Mouse (Mus musculus) erythroblast, embryonic 14.5 days (primary cell): ENCODE results near the gene Srp54b. TPM values are rescaled to one million over a fixed set of nuclear protein-coding genes. Genes with fewer than 3 reads are reported as not detected.
A peak's percentile ranks its signal among the peaks of the same experiment; 100 is the strongest.
"Not testable (repeated sequence)": the region's sequence is repeated elsewhere in the genome, so short reads cannot be mapped to it uniquely, and the experiment has no call there.

ENCODE experiments used
- H3K27me3 ChIP-seq: 2 replicates; pipeline ENCODE4 v1.6.1; 2012; ENCODE audit warnings: inconsistent platforms; ENCODE audit not compliant: control insufficient read depth
- H3K36me3 ChIP-seq: 2 replicates; pipeline ENCODE4 v1.6.1; 2012; ENCODE audit warnings: mild to moderate bottlenecking, inconsistent platforms; ENCODE audit not compliant: control insufficient read depth
- H3K4me1 ChIP-seq: 2 replicates; pipeline ENCODE4 v1.6.1; 2012; ENCODE audit warnings: inconsistent platforms; ENCODE audit not compliant: control insufficient read depth
- H3K4me3 ChIP-seq: replicated peaks from 2 replicates; pipeline ENCODE3; 2012; ENCODE audit warnings: moderate library complexity, mild to moderate bottlenecking, inconsistent platforms
- H3K9me3 ChIP-seq: 2 replicates; pipeline ENCODE4 v1.6.1; 2012; ENCODE audit warnings: low read length, inconsistent platforms, mixed read lengths; ENCODE audit not compliant: control insufficient read depth
- polyA plus RNA-seq: library from polyadenylated mRNA; stranded (reverse); fragments of >175 nt; gene quantifications from 2 replicates; pipeline ENCODE4 v1.2.3, GENCODE M21; 2012

Gene Srp54b
- 2.5 and 3.1 TPM in 2 replicates for polyA plus RNA-seq

- not testable (repeated sequence) for H3K36me3 ChIP-seq, H3K9me3 ChIP-seq, H3K4me1 ChIP-seq, H3K4me3 ChIP-seq, H3K27me3 ChIP-seq
Measured at GRCm38 (mm10) chr12:55154559-55155448, at the start of gene Srp54b. TSS of gene Srp54b (plus strand) at chr12:55155104.

GRCm38 (mm10) chr12:55112616-55113015 is 42.3 kb upstream of the Srp54b start:
- H3K9me3 ChIP-seq, H3K27me3 ChIP-seq, H3K36me3 ChIP-seq, H3K4me3 ChIP-seq, H3K4me1 ChIP-seq: not testable (repeated sequence)

GRCm38 (mm10) chr12:55124242-55124641 is 30.7 kb upstream of the Srp54b start, which contains the start of gene Fam177a:
TSS of gene Fam177a (plus strand) at chr12:55124469.
- not testable (repeated sequence) for H3K9me3 ChIP-seq, H3K36me3 ChIP-seq, H3K4me3 ChIP-seq, H3K4me1 ChIP-seq, H3K27me3 ChIP-seq

- H3K4me1 ChIP-seq: not testable (repeated sequence)
Measured at GRCm38 (mm10) chr12:55124731-55125130, 30.2 kb upstream of the Srp54b start.

GRCm38 (mm10) chr12:55135540-55135939 is 19.4 kb upstream of the Srp54b start:
- not testable (repeated sequence) for H3K9me3 ChIP-seq, H3K27me3 ChIP-seq, H3K4me3 ChIP-seq, H3K36me3 ChIP-seq, H3K4me1 ChIP-seq

More at GRCm38 (mm10) chr12:55124731-55125130, 30.2 kb upstream of the Srp54b start:
- not testable (repeated sequence) for H3K36me3 ChIP-seq, H3K4me3 ChIP-seq, H3K27me3 ChIP-seq, H3K9me3 ChIP-seq

GRCm38 (mm10) chr12:55137859-55138258 is 17.0 kb upstream of the Srp54b start:
- not testable (repeated sequence) for H3K4me1 ChIP-seq, H3K9me3 ChIP-seq, H3K36me3 ChIP-seq, H3K27me3 ChIP-seq, H3K4me3 ChIP-seq

- not testable (repeated sequence) for H3K9me3 ChIP-seq, H3K27me3 ChIP-seq, H3K4me1 ChIP-seq, H3K36me3 ChIP-seq, H3K4me3 ChIP-seq
Measured at GRCm38 (mm10) chr12:55155449-55155783, 512 bp downstream of the Srp54b start.

- not testable (repeated sequence) for H3K9me3 ChIP-seq, H3K36me3 ChIP-seq, H3K4me1 ChIP-seq, H3K27me3 ChIP-seq, H3K4me3 ChIP-seq
Measured at GRCm38 (mm10) chr12:55167034-55167557, 12.2 kb downstream of the Srp54b start.

GRCm38 (mm10) chr12:55187686-55188085 is 32.8 kb downstream of the Srp54b start:
- not testable (repeated sequence) for H3K4me3 ChIP-seq, H3K9me3 ChIP-seq, H3K4me1 ChIP-seq, H3K36me3 ChIP-seq, H3K27me3 ChIP-seq

GRCm38 (mm10) chr12:55189127-55189526 is 34.2 kb downstream of the Srp54b start:
- H3K4me3 ChIP-seq, H3K9me3 ChIP-seq, H3K4me1 ChIP-seq, H3K27me3 ChIP-seq, H3K36me3 ChIP-seq: not testable (repeated sequence)

GRCm38 (mm10) chr12:55199306-55199705 is 44.4 kb downstream of the Srp54b start, which contains the start of gene 1700047I17Rik2:
TSS of gene 1700047I17Rik2 (plus strand) at chr12:55199592.
- H3K9me3 ChIP-seq, H3K4me3 ChIP-seq, H3K36me3 ChIP-seq, H3K4me1 ChIP-seq, H3K27me3 ChIP-seq: not testable (repeated sequence)

GRCm38 (mm10) chr12:55199799-55200198 is 44.9 kb downstream of the Srp54b start:
- H3K4me3 ChIP-seq, H3K27me3 ChIP-seq, H3K4me1 ChIP-seq, H3K9me3 ChIP-seq, H3K36me3 ChIP-seq: not testable (repeated sequence)

- not testable (repeated sequence) for H3K4me1 ChIP-seq, H3K9me3 ChIP-seq, H3K27me3 ChIP-seq, H3K4me3 ChIP-seq, H3K36me3 ChIP-seq
Measured at GRCm38 (mm10) chr12:55212944-55213343, 58.0 kb downstream of the Srp54b start.

- H3K4me3 ChIP-seq: peak within 1 kb of the TSS; percentile 61
- H3K36me3 ChIP-seq, H3K27me3 ChIP-seq, H3K4me1 ChIP-seq, H3K9me3 ChIP-seq: not testable (repeated sequence)
Measured at GRCm38 (mm10) chr12:55229626-55230519, 75.0 kb downstream of the Srp54b start, which contains the start of gene Srp54c. TSS of gene Srp54c (plus strand) at chr12:55230168.
